Mouse (Mus musculus): ENCODE results near the gene Gm19345. TPM values are rescaled to one million over a fixed set of nuclear protein-coding genes. Genes with fewer than 3 reads are reported as not detected.

Gm19345 gene
- polyA plus RNA-seq, 1 experiment: not detected

GRCm38 (mm10) chr7:19841686-19842413 is 10.0 kb upstream of the Gm19345 start:
- TF ChIP-seq POLR2A (IDR thresholded peaks at IDR 0.05; ENCODE audit: borderline replicate concordance, low read depth, low read length): no peak
- TF ChIP-seq CTCF (IDR thresholded peaks at IDR 0.05; ENCODE audit: low read depth, low read length): no peak
- Histone ChIP-seq H3K4me3 (ENCODE audit: insufficient read depth, low read length) (no peak overlapping the region), H3K4me1 (ENCODE audit: control insufficient read depth, insufficient read depth, low read length) (peaks cover 38% of the 10 kb centered on the region), H3K27ac (ENCODE audit: insufficient read depth, low read depth, low read length) (peak overlapping the region; percentile 10; the same call in 1 of the 2 replicates)

GRCm38 (mm10) chr7:19842885-19843504 is 8.8 kb upstream of the Gm19345 start:
- H3K4me1 ChIP-seq (ENCODE audit: control insufficient read depth, insufficient read depth, low read length): peaks cover 37% of the 10 kb centered on the region
- no peak for TF ChIP-seq POLR2A (IDR thresholded peaks at IDR 0.05; ENCODE audit: borderline replicate concordance, low read depth, low read length)
- no peak for TF ChIP-seq CTCF (IDR thresholded peaks at IDR 0.05; ENCODE audit: low read depth, low read length)
- H3K27ac ChIP-seq (ENCODE audit: insufficient read depth, low read depth, low read length): no peak overlapping the region
- H3K4me3 ChIP-seq (ENCODE audit: insufficient read depth, low read length): no peak overlapping the region

DNA sequence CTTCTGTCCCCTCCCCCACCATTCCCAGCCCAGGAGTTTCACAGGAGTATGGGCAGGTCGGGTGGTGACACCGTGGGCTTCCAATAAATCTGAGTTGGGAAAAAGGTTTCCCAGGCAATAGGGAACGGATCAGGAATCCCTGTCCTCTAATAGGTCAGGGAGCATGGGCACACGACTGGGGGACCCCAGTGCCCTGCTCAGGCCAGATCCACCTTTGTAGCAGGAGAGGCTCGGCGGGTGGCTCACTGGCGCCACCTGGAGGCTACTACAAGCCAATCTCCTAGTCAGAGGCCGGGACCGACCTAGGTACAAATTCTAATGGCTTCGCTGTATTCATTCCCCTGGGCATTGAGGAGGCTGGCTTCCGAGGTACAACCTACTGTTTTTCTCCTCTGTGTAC is 8.2 kb upstream of the Gm19345 start:
- TF ChIP-seq POLR2A (IDR thresholded peaks at IDR 0.05; ENCODE audit: borderline replicate concordance, low read depth, low read length) (no peak), CTCF (IDR thresholded peaks at IDR 0.05; ENCODE audit: low read depth, low read length) (peak; percentile 79)
- Histone ChIP-seq H3K27ac (ENCODE audit: insufficient read depth, low read depth, low read length) (no peak overlapping the region), H3K4me1 (ENCODE audit: control insufficient read depth, insufficient read depth, low read length) (peaks cover 37% of the 10 kb centered on the region), H3K4me3 (ENCODE audit: insufficient read depth, low read length) (no peak overlapping the region)

GRCm38 (mm10) chr7:19844521-19845171 is 7.2 kb upstream of the Gm19345 start:
- TF ChIP-seq POLR2A (IDR thresholded peaks at IDR 0.05; ENCODE audit: borderline replicate concordance, low read depth, low read length) (no peak), CTCF (IDR thresholded peaks at IDR 0.05; ENCODE audit: low read depth, low read length) (no peak)
- H3K4me3 ChIP-seq (ENCODE audit: insufficient read depth, low read length): no peak overlapping the region
- H3K27ac ChIP-seq (ENCODE audit: insufficient read depth, low read depth, low read length): peak overlapping the region; percentile 23; the same call in 1 of the 2 replicates
- peaks cover 35% of the 10 kb centered on the region for H3K4me1 ChIP-seq (ENCODE audit: control insufficient read depth, insufficient read depth, low read length)

DNA sequence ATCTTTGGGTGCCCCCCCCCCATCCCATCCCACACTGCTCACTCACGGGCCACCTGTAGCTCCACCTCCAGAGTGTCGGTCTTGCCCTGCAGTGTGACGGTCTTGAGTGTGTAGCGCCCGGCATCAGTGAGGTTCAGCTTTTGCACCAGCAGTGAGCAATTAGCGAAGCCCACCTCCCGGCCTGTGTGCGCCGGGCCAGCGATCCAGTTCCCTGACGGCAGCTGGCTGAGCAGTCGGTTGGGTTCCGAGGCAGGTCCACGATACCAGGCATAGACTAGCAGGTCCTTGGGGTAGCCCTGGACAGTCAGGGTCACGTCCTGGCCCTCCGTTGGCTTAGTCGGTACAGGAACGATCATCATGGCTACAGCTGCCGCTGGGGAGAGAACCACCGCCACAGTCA is 1.7 kb downstream of the Gm19345 start:
- Histone ChIP-seq H3K4me1 (ENCODE audit: control insufficient read depth, insufficient read depth, low read length) (peaks cover 7% of the 10 kb centered on the region; the same call in 1 of the 2 replicates), H3K27ac (ENCODE audit: insufficient read depth, low read depth, low read length) (no peak overlapping the region), H3K4me3 (ENCODE audit: insufficient read depth, low read length) (no peak overlapping the region)
- TF ChIP-seq POLR2A (IDR thresholded peaks at IDR 0.05; ENCODE audit: borderline replicate concordance, low read depth, low read length): no peak
- TF ChIP-seq CTCF (IDR thresholded peaks at IDR 0.05; ENCODE audit: low read depth, low read length): no peak

- Histone ChIP-seq H3K4me1 (ENCODE audit: control insufficient read depth, insufficient read depth, low read length) (peaks cover 7% of the 10 kb centered on the region; the same call in 1 of the 2 replicates), H3K27ac (ENCODE audit: insufficient read depth, low read depth, low read length) (no peak overlapping the region), H3K4me3 (ENCODE audit: insufficient read depth, low read length) (no peak overlapping the region)
- TF ChIP-seq CTCF (IDR thresholded peaks at IDR 0.05; ENCODE audit: low read depth, low read length) (no peak), POLR2A (IDR thresholded peaks at IDR 0.05; ENCODE audit: borderline replicate concordance, low read depth, low read length) (no peak)
These were observed 3.9 kb downstream of the Gm19345 start for GRCm38 (mm10) chr7:19855663-19856062.

GRCm38 (mm10) chr7:19856283-19856682 is 4.5 kb downstream of the Gm19345 start:
- no peak for TF ChIP-seq POLR2A (IDR thresholded peaks at IDR 0.05; ENCODE audit: borderline replicate concordance, low read depth, low read length)
- TF ChIP-seq CTCF (IDR thresholded peaks at IDR 0.05; ENCODE audit: low read depth, low read length): no peak

DNA sequence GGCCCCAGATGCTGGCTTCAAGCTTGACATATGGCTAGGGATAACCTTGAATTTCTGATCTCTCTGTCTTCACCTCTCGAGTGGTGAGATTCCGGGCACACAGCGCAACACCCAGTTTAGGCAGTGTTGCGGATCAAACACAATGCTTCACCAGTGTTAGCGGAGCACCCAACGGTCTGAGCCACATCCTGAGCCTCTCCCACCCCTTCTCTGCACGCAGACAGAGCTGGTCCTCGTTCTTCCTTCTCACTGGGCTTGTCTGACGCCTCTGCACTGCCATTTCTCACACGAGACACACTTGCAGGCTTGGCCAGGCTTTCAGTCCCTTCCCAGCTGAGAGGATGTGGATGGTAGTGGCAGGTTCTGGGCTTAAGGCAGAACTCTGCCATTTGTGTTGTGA is 7.9 kb downstream of the Gm19345 start:
- Histone ChIP-seq H3K4me1 (ENCODE audit: control insufficient read depth, insufficient read depth, low read length) (peaks cover 7% of the 10 kb centered on the region; the same call in 1 of the 2 replicates), H3K27ac (ENCODE audit: insufficient read depth, low read depth, low read length) (no peak overlapping the region), H3K4me3 (ENCODE audit: insufficient read depth, low read length) (no peak overlapping the region)
- TF ChIP-seq POLR2A (IDR thresholded peaks at IDR 0.05; ENCODE audit: borderline replicate concordance, low read depth, low read length) (no peak), CTCF (IDR thresholded peaks at IDR 0.05; ENCODE audit: low read depth, low read length) (no peak)

More at GRCm38 (mm10) chr7:19856283-19856682, 4.5 kb downstream of the Gm19345 start:
- H3K4me3 ChIP-seq (ENCODE audit: insufficient read depth, low read length): no peak overlapping the region
- no peak overlapping the region for H3K27ac ChIP-seq (ENCODE audit: insufficient read depth, low read depth, low read length)
- peaks cover 7% of the 10 kb centered on the region; the same call in 1 of the 2 replicates for H3K4me1 ChIP-seq (ENCODE audit: control insufficient read depth, insufficient read depth, low read length)

DNA sequence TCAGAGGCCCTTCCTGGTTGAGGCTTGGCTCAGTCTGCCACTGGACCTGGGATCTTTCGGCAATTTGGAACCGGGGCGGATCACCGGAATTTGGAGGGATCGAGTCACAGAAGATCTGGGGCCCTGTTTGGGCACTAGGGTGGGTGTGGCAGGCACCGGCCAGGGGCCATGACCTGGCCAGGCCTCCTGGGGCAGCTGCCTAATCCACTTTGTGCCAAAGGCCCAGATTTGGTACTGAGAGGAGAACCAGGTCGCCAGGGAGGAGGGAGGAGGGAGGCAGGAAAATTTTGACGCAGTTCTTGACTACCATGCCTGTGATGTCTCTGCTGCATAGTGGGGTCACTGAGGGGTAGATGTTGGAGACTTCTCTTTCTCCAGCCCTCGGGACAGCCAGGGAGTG is 9.4 kb downstream of the Gm19345 start, which contains the start of gene Ceacam16:
Ceacam16 (minus strand) TSS at position 101 of the 400 bp plus-strand sequence.
- TF ChIP-seq CTCF (IDR thresholded peaks at IDR 0.05; ENCODE audit: low read depth, low read length) (no peak), POLR2A (IDR thresholded peaks at IDR 0.05; ENCODE audit: borderline replicate concordance, low read depth, low read length) (no peak)
- Histone ChIP-seq H3K27ac (ENCODE audit: insufficient read depth, low read depth, low read length) (no peak within 1 kb of the TSS), H3K4me3 (ENCODE audit: insufficient read depth, low read length) (no peak within 1 kb of the TSS), H3K4me1 (ENCODE audit: control insufficient read depth, insufficient read depth, low read length) (peaks cover under 1% of the 10 kb centered on the region; the same call in 1 of the 2 replicates)
